Mouse (Mus musculus) ovary, postnatal 10 days (tissue): Measurements from ENCODE around the gene Max.

ENCODE experiments used
- DNase-seq: peaks from one replicate; pipeline ENCODE4 v3.0.0; 2022; ENCODE audit warnings: low spot score

Max gene

DNA sequence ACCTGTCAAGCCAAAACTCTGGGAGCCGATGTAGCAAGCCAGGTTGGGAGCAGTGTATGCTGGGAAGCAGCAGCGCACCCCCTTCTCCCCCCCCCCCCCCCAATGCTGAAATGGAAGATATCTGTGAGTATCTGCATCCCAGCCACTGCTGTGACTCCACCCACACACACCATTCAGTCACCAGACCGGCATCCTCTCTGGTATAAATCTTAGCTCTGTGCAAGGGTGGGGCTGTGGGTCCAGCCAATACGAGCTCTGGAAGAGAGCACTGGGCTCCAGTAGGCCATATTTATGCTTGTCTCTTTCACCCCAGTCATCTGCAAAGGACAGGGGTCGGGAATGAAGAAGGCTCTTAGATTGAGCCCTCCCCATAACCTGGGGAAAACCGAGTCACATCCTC lies 41.6 kb downstream of the Max start:
- no peak for DNase-seq

DNA sequence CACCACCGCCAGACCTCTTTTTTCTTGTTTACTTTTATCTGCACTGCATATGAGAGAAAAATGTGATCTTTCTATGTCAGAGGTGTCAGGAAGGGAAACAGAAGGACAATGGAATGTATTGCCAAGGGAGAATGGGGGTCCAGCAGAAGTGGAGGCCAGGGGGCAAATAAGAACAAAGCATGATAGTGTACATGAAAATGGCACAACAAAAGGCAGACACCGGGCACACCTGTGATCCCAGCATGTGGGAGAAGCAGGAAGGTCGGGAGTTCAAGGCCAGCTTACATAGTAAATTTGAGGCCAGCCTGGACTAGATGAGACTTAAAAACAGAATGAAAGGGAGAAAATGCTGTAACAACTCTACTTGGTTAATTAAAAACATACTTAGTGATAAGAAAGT lies 43.1 kb downstream of the Max start:
- no peak for DNase-seq

DNA sequence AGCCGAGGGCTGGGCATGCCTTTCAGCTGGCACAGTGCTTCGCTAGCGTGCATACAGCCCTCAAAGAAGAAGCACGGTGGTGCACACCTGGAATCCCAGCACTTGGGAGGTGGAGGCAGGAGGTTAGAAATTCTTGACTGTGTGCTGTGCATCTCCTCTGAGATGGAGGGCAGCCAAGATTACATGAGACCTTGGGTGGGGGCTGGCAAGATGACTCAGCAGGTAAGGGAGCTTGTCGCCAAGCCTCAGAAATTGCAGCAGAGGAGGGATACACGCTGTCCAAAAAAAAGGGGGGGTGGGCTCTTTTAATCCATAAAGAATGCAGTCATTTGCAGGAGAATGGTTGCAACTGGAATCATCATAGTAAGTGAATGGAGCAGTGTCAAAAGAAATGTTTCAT lies 43.9 kb downstream of the Max start:
- DNase-seq: no peak

DNA sequence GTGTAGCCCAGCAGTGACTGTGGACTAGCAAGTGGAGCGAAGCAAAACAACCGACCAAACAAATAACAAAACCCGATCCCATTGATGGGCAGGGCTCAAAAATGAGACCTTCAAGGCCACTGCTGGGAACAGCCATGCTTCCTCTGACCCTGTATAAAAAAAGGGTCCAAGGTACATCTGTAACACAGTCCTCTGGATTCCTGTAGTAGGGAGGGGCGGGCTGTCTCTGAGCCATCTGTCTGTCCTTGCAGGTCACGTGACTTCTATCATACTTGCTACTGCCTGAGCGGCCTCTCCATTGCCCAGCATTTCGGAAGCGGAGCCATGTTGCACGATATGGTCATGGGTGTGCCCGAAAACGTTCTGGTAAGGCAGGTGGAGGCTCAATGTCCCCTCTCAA lies 45.8 kb downstream of the Max start:
- no peak for DNase-seq

DNA sequence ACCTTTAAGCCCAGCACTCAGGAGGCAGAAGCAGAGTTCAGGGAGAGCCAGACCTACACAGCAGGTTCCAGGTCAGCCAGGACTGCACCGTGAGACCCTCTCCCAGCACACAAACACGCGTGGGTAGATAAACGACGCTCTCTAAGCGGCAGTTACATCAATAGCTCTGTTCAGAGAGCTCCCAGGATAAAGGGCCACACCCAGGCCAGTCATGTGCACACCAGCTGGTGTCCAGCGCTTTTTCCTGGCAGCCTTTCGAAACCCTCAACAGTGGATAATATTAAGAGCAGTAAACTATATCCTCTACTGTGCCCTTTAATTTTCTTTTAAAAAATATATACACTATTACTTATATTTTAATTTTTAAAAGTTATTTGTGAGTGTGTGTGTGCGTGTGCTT lies 49.8 kb downstream of the Max start:
- no peak for DNase-seq

DNA sequence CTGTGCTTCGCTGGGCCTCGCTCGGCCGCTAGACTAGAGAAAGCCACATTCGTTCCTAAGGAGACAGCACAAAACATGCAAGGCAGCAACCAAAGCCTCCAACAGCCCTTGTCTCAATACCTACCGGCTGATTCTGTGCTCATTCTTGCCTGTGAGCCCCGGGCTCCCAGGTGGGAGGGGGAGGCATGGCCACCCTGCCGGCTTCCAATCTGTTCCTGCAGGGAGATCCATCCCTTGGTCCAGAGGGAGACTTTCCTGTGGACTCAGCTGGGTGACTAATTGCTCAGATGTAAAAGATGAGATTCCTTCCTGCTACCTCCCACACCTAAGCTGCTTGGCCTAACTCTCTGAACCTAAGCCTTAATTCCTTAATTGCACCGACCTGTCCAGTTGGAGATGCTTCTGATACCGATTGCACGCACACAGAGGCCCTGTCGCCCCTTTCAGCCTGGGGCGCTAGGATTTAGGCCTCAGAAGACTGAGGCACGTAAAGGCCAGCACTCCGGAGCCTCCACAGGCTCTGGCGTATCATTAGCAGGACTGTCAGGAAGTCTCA lies 50.8 kb downstream of the Max start:
- no peak for DNase-seq

DNA sequence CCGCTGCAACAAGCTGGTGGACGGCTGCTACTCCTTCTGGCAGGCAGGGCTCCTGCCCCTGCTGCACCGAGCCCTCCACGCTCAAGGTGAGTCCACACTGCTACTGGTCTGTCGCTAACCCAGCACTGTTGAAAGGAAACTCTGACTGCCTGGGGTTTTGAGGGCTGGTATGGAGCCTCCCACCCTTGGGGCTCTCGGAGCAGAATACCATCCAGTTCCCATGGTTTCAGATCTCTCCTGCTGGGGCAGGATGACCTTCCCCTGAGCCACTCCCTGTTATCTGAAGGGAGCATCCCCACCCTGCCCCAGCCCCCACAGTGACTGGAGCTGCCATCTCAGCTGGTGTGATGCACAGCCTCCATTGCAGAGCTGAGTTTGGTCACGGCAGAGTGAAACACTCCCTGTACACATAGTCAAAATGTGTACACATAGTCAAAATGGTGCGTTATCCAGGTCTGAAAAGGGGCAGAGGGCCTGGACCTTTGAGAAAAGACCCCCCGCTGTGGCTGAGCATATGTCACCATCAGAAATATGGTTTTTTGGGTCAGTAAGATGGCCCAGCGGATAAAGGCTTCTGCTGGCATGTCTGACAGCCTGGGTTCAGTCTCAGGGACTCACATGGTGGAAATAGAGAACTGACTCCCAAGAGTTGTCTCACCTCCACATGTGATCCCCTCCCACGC lies 51.6 kb downstream of the Max start:
- no peak for DNase-seq

DNA sequence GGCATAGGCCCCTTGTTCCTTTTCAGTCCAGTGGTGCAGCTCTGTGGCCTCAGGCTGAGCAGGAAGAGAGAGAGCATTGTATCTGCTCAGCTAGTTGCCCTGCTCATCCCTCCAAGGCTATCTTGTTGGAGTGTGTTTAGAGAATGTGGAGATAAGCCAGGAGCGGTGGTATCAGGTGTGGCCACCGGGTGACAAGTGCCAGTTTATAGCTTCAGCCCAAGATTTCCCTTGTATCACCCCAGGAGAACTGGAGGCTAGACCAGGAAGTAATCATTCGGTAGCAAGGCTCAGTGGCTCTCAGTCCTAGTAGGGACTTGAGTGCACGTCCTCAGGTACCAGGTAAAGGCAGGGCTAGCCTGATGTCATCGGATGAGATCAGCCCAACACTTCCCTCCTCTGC lies 52.8 kb downstream of the Max start:
- DNase-seq: no peak

DNA sequence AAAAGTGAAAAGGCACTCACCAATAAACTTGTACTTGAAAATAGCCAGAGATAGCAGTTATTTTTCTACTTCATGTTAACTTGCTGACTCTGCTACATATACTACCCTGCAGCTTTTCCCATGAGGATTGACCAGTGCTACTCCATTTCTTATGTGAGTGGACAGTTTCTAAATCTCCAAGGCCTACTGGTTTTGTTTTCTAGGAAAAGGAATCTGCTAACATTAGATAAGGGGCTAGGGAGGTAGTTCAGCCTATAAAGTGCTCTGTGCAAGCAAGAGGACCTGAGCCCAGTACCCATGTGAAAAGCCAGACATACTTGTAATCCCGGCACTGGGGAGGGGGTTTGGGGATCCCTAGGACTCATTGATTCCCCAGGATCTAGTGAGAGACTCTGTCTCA lies 55.7 kb downstream of the Max start:
- DNase-seq: no peak

DNA sequence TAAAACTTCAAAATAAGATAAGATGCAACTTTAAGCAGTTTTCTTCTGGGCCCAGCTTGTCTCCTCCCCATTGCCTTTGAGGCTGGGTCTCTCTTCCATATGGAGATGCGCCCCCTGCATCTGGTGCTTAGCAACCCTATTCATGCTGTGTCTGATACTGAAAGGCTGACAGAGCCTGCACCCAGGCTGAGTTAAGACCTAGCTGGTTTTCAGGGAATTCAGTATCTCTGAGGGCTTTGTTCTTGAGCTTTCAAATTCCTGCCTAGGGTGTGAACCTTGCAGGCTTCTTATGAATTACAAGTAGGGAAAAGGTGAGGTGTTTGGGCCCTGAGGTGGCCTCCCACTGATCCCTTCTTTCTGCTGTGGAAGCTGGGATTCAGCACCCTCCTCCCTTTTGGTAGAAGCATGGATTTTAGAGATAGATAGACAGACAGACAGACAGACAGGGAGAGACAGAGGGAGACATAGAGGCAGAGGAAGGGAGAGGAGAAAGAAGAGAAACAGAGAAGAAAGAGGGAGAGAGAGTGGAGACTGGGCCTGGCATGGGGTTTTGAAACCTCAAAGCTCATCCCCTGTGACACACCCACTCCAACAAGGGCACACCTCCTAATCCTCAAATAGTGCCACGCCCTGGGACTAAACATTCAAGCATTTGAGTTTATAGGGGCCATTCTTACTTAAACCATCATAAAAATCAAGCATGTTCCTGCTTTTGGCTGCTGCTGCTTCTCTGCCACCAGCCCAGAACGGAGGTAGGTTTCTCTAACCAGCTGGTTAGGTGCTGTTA lies 60.3 kb downstream of the Max start:
- no peak for DNase-seq

DNA sequence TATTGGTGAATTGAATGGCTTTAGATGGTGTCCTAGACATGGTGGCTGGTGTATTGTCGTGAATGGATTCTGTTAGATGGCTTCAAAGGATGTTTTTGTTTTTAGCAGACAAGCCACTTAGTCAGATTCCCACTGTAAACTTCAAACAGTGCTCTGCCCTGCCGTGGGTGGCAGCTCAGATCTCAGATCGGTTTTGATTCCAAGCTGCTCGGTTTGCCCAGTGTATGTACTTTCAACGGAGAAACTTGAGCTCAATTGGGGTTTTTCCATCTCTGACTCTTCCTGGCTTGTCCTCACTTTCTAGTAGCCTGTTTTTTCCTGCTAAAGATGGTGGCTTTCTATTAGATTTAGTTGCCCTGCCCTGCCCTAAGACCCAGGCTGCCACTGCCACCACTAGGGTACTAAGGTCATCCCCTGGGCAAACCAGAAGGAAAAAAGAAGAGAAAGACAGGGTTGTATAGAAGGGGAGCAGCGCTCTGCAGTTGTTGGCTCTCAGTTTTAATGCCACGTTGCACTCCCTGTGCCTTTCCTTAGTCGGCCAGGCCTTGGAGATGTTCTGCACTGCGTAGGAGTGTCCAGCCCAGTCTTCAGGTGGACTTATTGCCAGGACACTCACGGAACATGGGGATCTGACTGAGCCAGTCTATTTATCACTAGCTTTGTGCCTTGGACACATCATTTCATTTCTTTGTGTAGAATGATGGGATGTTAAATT lies 62.6 kb downstream of the Max start:
- DNase-seq: no peak

DNA sequence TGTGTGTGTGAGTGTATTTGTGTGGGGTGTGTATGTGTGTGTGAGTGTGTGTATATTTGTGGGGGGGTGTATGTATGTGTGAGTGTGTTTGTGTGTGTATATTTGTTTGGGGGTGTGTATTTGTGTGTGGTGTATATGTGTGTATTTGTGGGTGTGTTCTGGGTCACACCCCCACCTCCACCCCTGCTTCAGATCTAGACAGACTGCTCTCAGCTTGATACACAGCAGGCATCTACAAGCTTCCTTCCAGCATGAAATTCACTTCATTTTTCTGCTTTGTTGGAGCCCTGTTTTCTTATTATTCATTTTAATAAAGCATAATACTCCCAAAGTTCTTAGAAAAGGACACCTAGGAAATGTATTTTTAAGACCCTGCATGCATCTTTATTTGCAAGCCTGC lies 63.9 kb downstream of the Max start:
- DNase-seq: no peak

DNA sequence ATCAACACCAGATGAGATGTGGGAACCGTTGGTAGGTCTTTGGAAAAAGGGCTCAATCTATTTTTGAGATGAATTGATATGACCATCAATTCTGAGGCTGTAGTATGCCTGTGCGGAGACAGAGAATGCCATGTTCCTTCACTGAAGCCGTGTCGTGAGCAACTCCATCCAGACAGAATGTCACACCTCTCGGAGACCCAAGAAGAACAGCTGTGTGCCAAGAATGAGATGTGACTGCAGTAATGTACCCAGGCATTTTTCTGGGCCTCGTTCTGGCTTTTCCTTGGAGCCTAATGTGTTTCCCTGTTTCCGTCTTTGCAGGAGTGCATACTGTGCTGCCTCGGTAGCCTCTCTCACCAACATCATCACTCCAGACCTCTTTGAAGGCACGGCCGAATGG lies 65.0 kb downstream of the Max start:
- DNase-seq: no peak

DNA sequence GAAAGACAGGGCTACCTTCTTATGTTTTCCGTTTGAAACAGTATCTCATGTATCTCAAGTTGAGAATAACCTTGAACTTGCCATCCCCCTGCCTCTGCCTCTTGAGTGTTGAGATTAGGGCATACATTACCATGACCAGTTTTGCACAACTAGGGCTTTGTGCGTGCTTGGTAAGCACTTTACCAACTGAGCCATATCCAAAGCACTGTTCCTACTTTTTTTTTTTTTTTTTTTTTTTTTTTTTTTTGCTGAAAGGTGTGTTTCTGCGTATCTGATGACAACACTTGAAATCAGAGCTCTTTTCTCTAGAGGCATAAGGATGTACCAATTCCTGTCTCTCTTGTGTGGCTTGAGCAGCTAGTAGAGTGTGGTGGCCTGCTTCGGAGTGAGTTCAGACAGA lies 65.4 kb downstream of the Max start:
- no peak for DNase-seq

DNA sequence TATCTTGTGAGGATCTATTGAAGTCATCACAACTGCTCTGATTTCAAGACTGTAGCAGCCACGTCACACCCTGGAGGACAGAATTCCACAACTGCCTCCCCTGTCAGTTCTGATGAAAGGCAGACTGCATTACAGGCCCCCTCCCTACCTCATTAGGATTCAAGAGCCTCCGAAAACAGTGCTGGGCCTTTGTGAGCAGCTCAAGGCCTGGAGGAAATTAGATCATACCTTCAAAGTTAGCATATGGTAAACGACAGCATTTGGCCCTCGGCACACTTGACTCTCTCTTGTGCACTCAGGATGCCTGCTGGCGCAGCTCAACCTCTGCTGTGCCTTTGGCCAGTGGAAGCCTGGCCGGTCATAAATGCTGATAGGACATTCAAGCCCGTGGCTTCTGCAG lies 66.2 kb downstream of the Max start:
- DNase-seq: no peak

DNA sequence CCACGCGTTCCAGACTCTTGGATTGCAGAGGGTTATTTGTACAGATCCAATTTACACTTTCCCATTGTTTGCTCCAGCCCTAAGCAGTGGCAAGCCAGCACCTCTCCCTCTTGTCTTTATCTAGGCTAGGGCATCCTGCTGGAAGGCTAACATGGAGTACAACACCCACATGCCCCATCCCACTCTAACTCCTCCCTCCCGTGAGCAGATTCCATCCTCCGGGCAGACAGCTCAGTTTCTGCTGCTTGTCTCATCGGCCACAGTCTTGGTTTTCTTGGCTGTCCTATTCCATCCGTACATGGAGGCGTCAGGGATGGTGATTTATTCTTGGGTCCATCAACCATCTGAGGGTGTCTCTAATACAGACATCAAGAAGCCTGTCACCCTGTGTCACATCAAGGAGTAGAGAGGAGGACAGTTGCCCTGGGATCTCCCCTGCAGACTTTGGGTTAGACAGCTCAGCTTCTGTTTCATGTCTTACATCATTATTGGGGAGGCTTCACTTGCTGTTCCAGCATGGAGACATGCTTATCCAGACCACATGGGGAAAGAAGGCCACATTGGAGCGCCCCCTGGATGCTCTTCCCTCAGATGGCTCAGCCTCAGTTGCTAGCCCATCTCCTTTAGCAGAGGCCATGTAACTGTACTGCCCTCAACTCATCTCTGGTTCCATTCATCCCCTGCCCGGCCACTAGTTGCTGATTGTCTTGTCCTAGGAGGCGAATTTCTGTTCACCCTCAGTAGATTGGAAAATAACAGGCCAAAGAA lies 67.0 kb downstream of the Max start:
- no peak for DNase-seq

DNA sequence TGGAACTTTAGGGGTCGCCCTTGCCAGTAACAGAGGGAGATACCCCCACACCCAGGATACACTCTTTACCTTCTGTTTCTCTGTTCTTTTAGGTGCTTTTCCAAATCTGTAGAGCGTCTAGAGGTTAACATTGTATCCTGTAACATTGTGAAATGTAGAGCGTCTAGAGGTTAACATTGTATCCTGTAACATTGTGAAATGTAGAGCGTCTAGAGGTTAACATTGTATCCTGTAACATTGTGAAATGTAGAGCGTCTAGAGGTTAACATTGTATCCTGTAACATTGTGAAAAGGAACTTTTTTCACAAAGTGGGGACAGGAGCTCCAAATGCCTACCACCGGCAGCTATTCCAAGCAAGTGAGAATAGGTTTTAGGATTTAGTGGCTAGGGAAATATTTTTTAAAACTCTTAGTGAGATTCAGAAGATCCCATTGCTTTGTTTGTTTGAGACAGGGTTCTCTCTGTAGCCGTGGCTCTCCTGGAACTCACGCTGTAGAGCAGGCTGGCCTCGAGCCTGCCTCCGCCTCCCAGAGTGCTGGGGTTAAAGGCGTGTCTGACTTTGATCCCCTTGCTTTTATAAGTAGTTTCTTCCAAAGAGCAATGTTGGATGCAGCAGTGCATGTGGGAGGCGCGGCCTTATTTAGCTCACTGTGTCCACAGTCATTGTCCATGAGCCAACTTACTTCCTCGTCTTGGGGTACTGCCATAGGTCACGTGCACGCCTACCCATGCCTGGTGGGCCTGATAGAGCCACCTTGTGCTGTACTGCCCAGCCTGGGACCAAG lies 68.9 kb downstream of the Max start:
- no peak for DNase-seq

DNA sequence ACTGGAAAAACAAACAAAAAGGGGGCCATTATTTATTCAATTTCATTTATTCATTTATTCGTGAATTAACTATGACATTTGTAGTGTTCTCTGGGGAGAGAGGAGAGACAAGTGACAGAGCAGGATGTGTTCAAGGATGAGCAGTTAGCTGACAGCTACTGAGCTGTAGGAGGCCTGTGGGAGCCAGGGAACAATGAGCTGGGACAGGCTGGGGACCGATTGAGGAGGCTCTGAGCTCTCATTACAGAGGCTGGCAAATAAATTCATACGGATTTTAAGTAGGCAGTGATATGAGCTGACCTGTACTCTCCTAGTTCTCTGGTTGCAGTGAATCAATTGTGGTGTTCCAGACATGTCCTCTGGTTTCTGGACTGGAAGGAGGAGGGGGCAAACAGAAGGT lies 70.8 kb downstream of the Max start:
- no peak for DNase-seq

DNA sequence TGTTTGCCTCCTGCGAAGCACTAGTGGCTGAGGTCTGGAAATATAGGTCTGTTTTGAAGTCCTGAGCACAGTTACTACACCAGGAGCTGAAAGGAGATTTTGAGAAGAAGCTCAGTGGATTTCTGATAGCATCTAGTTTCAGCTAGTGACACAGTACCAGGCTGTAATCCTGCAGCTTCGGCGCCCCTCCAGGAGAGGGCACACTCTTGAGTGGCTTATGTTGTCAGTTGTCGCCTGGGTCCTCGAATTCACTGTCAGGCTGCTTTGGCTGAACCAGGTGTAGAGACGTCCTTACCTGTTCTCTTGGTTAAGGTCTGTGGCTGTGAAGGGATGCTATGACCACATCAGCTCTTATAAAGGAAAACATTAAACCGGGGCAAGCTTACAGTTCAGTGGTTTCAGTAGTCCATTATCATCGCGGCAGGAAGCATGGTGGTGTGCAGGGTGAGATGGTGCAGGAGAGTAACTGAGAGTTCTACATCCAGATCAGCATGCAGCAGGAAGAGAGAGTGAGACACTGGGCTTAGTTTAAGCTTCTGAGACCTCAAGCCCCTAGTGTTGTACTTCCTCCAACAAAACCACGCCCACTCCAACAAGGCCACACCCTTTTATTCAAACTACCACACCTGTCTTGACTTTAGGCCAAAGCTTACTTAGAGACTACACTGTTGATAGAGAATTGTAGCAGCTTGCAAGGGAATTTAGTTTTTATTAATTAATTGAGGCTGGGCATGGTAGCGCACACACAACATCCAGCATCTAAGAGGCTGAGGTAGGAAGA lies 72.4 kb downstream of the Max start:
- no peak for DNase-seq

DNA sequence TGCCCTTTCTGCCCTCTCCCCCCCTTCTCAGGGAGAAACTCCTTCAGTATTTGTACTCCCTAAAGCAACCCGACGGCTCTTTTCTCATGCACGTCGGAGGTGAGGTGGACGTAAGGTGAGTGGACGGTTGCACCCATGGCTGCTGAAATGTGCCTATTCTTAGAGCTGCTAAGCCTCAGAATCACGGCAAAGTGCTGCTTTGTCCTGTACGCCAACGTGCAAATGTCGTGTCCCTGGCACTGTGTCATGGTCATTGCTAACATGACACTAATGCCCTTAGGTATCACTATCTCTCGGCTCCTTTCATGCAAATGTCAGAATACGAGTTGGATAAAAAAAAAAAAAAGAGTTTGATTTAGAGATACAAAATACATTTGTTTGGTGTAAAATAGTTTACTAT lies 74.1 kb downstream of the Max start:
- DNase-seq: no peak
